Mouse (Mus musculus) left cerebral cortex, adult 18-20 months (tissue): Measurements from ENCODE around the gene Hk1. TPM values are rescaled to one million over a fixed set of nuclear protein-coding genes. Genes with fewer than 3 reads are reported as not detected.

ENCODE experiments used
- DNase-seq, 2 experiments: peaks; one replicate each; pipeline ENCODE4 v3.0.0; 2021 to 2022; ENCODE audit warnings: low spot score in 2 of 2, mixed read lengths in 1 of 2
- total RNA-seq, 2 experiments: library from RNA; stranded (reverse); gene quantifications; 2 replicates each; pipeline ENCODE4 v1.2.3; 2021

Gene Hk1
- total RNA-seq, 2 experiments from 2014 or later, result 311 to 318 TPM

GRCm38 (mm10) chr10:62279671-62280070 lies 100.0 kb downstream of the Hk1 start:
- no peak for DNase-seq

GRCm38 (mm10) chr10:62279066-62279465 lies 100.6 kb downstream of the Hk1 start:
- DNase-seq, result no peak

- DNase-seq, result no peak
These were observed 102.0 kb downstream of the Hk1 start for GRCm38 (mm10) chr10:62277499-62278293.

GRCm38 (mm10) chr10:62275235-62275634 lies 104.5 kb downstream of the Hk1 start:
- peak; percentile 83 to 92 for DNase-seq

- DNase-seq, result no peak
These were observed 110.4 kb downstream of the Hk1 start for GRCm38 (mm10) chr10:62269278-62269677.

- DNase-seq, result no peak
These were observed 115.4 kb downstream of the Hk1 start for GRCm38 (mm10) chr10:62264299-62264698.

GRCm38 (mm10) chr10:62261115-62261886 lies 118.4 kb downstream of the Hk1 start:
- DNase-seq, result peak; percentile 55 to 69

- DNase-seq, result no peak
These were observed 121.4 kb downstream of the Hk1 start for GRCm38 (mm10) chr10:62258298-62258697.

GRCm38 (mm10) chr10:62252496-62253235 lies 127.0 kb downstream of the Hk1 start:
- DNase-seq, result no peak

GRCm38 (mm10) chr10:62252000-62252488 lies 127.7 kb downstream of the Hk1 start, which contains the start of gene Tacr2:
Tacr2 (plus strand) TSS chr10:62252438.
- DNase-seq, result no peak

- DNase-seq, result no peak
These were observed 131.9 kb downstream of the Hk1 start for GRCm38 (mm10) chr10:62247815-62248214.

GRCm38 (mm10) chr10:62247156-62247555 lies 132.6 kb downstream of the Hk1 start:
- no peak for DNase-seq

GRCm38 (mm10) chr10:62244067-62244466 lies 135.6 kb downstream of the Hk1 start:
- DNase-seq, result no peak

- DNase-seq, result peak; percentile 43 to 69
These were observed 136.8 kb downstream of the Hk1 start for GRCm38 (mm10) chr10:62242896-62243295.

- no peak for DNase-seq
These were observed 137.3 kb downstream of the Hk1 start for GRCm38 (mm10) chr10:62242358-62242757.

- no peak for DNase-seq
These were observed 140.4 kb downstream of the Hk1 start for GRCm38 (mm10) chr10:62239270-62239669.

- DNase-seq, result no peak
These were observed 141.0 kb downstream of the Hk1 start for GRCm38 (mm10) chr10:62238688-62239087.

GRCm38 (mm10) chr10:62237205-62237604 lies 142.5 kb downstream of the Hk1 start:
- DNase-seq, result no peak

- DNase-seq, result peak in 1 of 2 experiments; percentile 21
These were observed 143.5 kb downstream of the Hk1 start for GRCm38 (mm10) chr10:62236165-62236564.

GRCm38 (mm10) chr10:62231811-62232210 lies 147.9 kb downstream of the Hk1 start:
- no peak for DNase-seq

GRCm38 (mm10) chr10:62231395-62231732 lies 148.3 kb downstream of the Hk1 start:
- no peak for DNase-seq
